Mouse (Mus musculus): Measurements from ENCODE around the gene Nr5a2. TPM values are rescaled to one million over a fixed set of nuclear protein-coding genes. Genes with fewer than 3 reads are reported as not detected.

Gene Nr5a2
- polyA plus RNA-seq, 1 experiment, result 33.9 TPM

- H3K4me3 ChIP-seq (ENCODE audit: low read depth, low read length), result no peak overlapping the region
Observed at GRCm38 (mm10) chr1:136911594-136911860, 48.7 kb downstream of the Nr5a2 start.

GRCm38 (mm10) chr1:136910741-136911593 is 49.3 kb downstream of the Nr5a2 start:
- Histone ChIP-seq H3K4me3 (ENCODE audit: low read depth, low read length) (no peak overlapping the region), H3K27ac (ENCODE audit: insufficient read depth, low read length) (no peak overlapping the region), H3K36me3 (ENCODE audit: control insufficient read depth, insufficient read depth, low read length, poor library complexity, severe bottlenecking) (peaks cover 6% of the 10 kb centered on the region; the same call in 1 of the 2 replicates), H3K4me1 (ENCODE audit: control insufficient read depth, insufficient read depth, low read length) (peaks cover 1% of the 10 kb centered on the region), H3K27me3 (ENCODE audit: control insufficient read depth, insufficient read depth, low read length, poor library complexity, severe bottlenecking) (no peaks in the 10 kb centered on the region; the same call in 1 of the 2 replicates), H3K9me3 (replicated peaks; ENCODE audit: control insufficient read depth, insufficient read depth, low read length, poor library complexity, severe bottlenecking) (no peaks in the 10 kb centered on the region), H3K9ac (ENCODE audit: low read depth, poor library complexity, severe bottlenecking) (no peak overlapping the region)
- no peak for TF ChIP-seq EP300 (IDR thresholded peaks at IDR 0.05; ENCODE audit: insufficient read depth, low read depth, low read length)
- TF ChIP-seq POLR2A (IDR thresholded peaks at IDR 0.05; ENCODE audit: insufficient read depth, low read length), result no peak
- no peak for TF ChIP-seq CTCF (IDR thresholded peaks at IDR 0.05; ENCODE audit: low read depth, low read length)

More at GRCm38 (mm10) chr1:136911594-136911860, 48.7 kb downstream of the Nr5a2 start:
- Histone ChIP-seq H3K4me1 (ENCODE audit: control insufficient read depth, insufficient read depth, low read length) (peaks cover 1% of the 10 kb centered on the region), H3K9ac (ENCODE audit: low read depth, poor library complexity, severe bottlenecking) (no peak overlapping the region), H3K27me3 (ENCODE audit: control insufficient read depth, insufficient read depth, low read length, poor library complexity, severe bottlenecking) (no peaks in the 10 kb centered on the region; the same call in 1 of the 2 replicates), H3K27ac (ENCODE audit: insufficient read depth, low read length) (no peak overlapping the region), H3K9me3 (replicated peaks; ENCODE audit: control insufficient read depth, insufficient read depth, low read length, poor library complexity, severe bottlenecking) (no peaks in the 10 kb centered on the region), H3K36me3 (ENCODE audit: control insufficient read depth, insufficient read depth, low read length, poor library complexity, severe bottlenecking) (peaks cover 3% of the 10 kb centered on the region; the same call in 1 of the 2 replicates)
- TF ChIP-seq POLR2A (IDR thresholded peaks at IDR 0.05; ENCODE audit: insufficient read depth, low read length) (no peak), EP300 (IDR thresholded peaks at IDR 0.05; ENCODE audit: insufficient read depth, low read depth, low read length) (no peak), CTCF (IDR thresholded peaks at IDR 0.05; ENCODE audit: low read depth, low read length) (no peak)

GRCm38 (mm10) chr1:136910144-136910543 is 50.1 kb downstream of the Nr5a2 start:
- TF ChIP-seq EP300 (IDR thresholded peaks at IDR 0.05; ENCODE audit: insufficient read depth, low read depth, low read length) (no peak), CTCF (IDR thresholded peaks at IDR 0.05; ENCODE audit: low read depth, low read length) (no peak), POLR2A (IDR thresholded peaks at IDR 0.05; ENCODE audit: insufficient read depth, low read length) (no peak)
- peaks cover 6% of the 10 kb centered on the region; the same call in 1 of the 2 replicates for H3K36me3 ChIP-seq (ENCODE audit: control insufficient read depth, insufficient read depth, low read length, poor library complexity, severe bottlenecking)
- no peak overlapping the region for H3K27ac ChIP-seq (ENCODE audit: insufficient read depth, low read length)
- peaks cover 1% of the 10 kb centered on the region for H3K4me1 ChIP-seq (ENCODE audit: control insufficient read depth, insufficient read depth, low read length)
- no peaks in the 10 kb centered on the region for H3K9me3 ChIP-seq (replicated peaks; ENCODE audit: control insufficient read depth, insufficient read depth, low read length, poor library complexity, severe bottlenecking)
- H3K4me3 ChIP-seq (ENCODE audit: low read depth, low read length), result no peak overlapping the region
- H3K27me3 ChIP-seq (ENCODE audit: control insufficient read depth, insufficient read depth, low read length, poor library complexity, severe bottlenecking), result no peaks in the 10 kb centered on the region; the same call in 1 of the 2 replicates
- H3K9ac ChIP-seq (ENCODE audit: low read depth, poor library complexity, severe bottlenecking), result no peak overlapping the region

GRCm38 (mm10) chr1:136909494-136910037 is 50.7 kb downstream of the Nr5a2 start:
- no peak for TF ChIP-seq POLR2A (IDR thresholded peaks at IDR 0.05; ENCODE audit: insufficient read depth, low read length)
- no peak overlapping the region for H3K27ac ChIP-seq (ENCODE audit: insufficient read depth, low read length)
- H3K4me1 ChIP-seq (ENCODE audit: control insufficient read depth, insufficient read depth, low read length), result peaks cover 1% of the 10 kb centered on the region
- peaks cover 6% of the 10 kb centered on the region; the same call in 1 of the 2 replicates for H3K36me3 ChIP-seq (ENCODE audit: control insufficient read depth, insufficient read depth, low read length, poor library complexity, severe bottlenecking)
- no peaks in the 10 kb centered on the region; the same call in 1 of the 2 replicates for H3K27me3 ChIP-seq (ENCODE audit: control insufficient read depth, insufficient read depth, low read length, poor library complexity, severe bottlenecking)
- H3K4me3 ChIP-seq (ENCODE audit: low read depth, low read length), result no peak overlapping the region
- H3K9me3 ChIP-seq (replicated peaks; ENCODE audit: control insufficient read depth, insufficient read depth, low read length, poor library complexity, severe bottlenecking), result no peaks in the 10 kb centered on the region
- H3K9ac ChIP-seq (ENCODE audit: low read depth, poor library complexity, severe bottlenecking), result no peak overlapping the region

- Histone ChIP-seq H3K9ac (ENCODE audit: low read depth, poor library complexity, severe bottlenecking) (no peak overlapping the region), H3K27me3 (ENCODE audit: control insufficient read depth, insufficient read depth, low read length, poor library complexity, severe bottlenecking) (no peaks in the 10 kb centered on the region; the same call in 1 of the 2 replicates), H3K27ac (ENCODE audit: insufficient read depth, low read length) (no peak overlapping the region), H3K4me1 (ENCODE audit: control insufficient read depth, insufficient read depth, low read length) (peaks cover 2% of the 10 kb centered on the region), H3K9me3 (replicated peaks; ENCODE audit: control insufficient read depth, insufficient read depth, low read length, poor library complexity, severe bottlenecking) (peaks cover 4% of the 10 kb centered on the region), H3K4me3 (ENCODE audit: low read depth, low read length) (no peak overlapping the region), H3K36me3 (ENCODE audit: control insufficient read depth, insufficient read depth, low read length, poor library complexity, severe bottlenecking) (peaks cover 3% of the 10 kb centered on the region)
- TF ChIP-seq EP300 (IDR thresholded peaks at IDR 0.05; ENCODE audit: insufficient read depth, low read depth, low read length) (no peak), CTCF (IDR thresholded peaks at IDR 0.05; ENCODE audit: low read depth, low read length) (no peak), POLR2A (IDR thresholded peaks at IDR 0.05; ENCODE audit: insufficient read depth, low read length) (no peak)
Observed at GRCm38 (mm10) chr1:136898130-136898529, 62.1 kb downstream of the Nr5a2 start.

GRCm38 (mm10) chr1:136896351-136896750 is 63.9 kb downstream of the Nr5a2 start:
- Histone ChIP-seq H3K4me1 (ENCODE audit: control insufficient read depth, insufficient read depth, low read length) (peaks cover 2% of the 10 kb centered on the region), H3K9ac (ENCODE audit: low read depth, poor library complexity, severe bottlenecking) (no peak overlapping the region), H3K4me3 (ENCODE audit: low read depth, low read length) (no peak overlapping the region), H3K27ac (ENCODE audit: insufficient read depth, low read length) (no peak overlapping the region), H3K36me3 (ENCODE audit: control insufficient read depth, insufficient read depth, low read length, poor library complexity, severe bottlenecking) (peaks cover 3% of the 10 kb centered on the region; the same call in 1 of the 2 replicates), H3K27me3 (ENCODE audit: control insufficient read depth, insufficient read depth, low read length, poor library complexity, severe bottlenecking) (no peaks in the 10 kb centered on the region; the same call in 1 of the 2 replicates), H3K9me3 (replicated peaks; ENCODE audit: control insufficient read depth, insufficient read depth, low read length, poor library complexity, severe bottlenecking) (no peaks in the 10 kb centered on the region)
- TF ChIP-seq EP300 (IDR thresholded peaks at IDR 0.05; ENCODE audit: insufficient read depth, low read depth, low read length), result no peak
- TF ChIP-seq POLR2A (IDR thresholded peaks at IDR 0.05; ENCODE audit: insufficient read depth, low read length), result no peak
- TF ChIP-seq CTCF (IDR thresholded peaks at IDR 0.05; ENCODE audit: low read depth, low read length), result no peak
